In the genomic region with DNA sequence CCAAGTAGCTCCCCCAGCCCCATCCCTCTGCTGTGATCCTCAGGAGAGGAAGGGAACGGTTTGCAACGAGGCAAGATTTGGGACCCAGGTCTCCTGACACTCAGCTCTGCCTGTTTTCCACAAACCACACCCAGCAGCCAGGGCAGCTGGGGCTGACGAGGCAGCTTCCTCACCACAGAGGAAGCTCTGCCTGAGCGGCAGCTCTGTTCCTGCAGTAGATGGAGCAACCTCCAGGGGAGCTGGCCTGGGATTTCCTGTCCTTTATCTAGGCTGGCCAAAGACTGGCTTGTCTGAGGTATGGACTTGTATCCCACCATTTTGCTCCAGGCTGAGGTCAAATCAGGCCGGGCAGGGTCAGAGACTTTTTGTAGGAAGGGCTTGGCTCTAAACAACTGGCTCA, we compare ENCODE assay signal across 8 mouse cellular contexts. TPM values are rescaled to one million over a fixed set of nuclear protein-coding genes. Genes with fewer than 3 reads are reported as not detected.
DNase-seq lines count a peak whose midpoint lies in the region; ATAC-seq and TF ChIP-seq lines count a peak whose summit lies in the region.

No protein-coding gene starts in this region.

- H3K36me3 ChIP-seq in E14TG2a.4 (ENCODE audit: insufficient read depth, low read length) (no peaks in the 10 kb centered on the region), MEL (ENCODE audit: control insufficient read depth in 1 of 2, insufficient read depth in 2 of 2, low read length in 2 of 2) (peaks cover 0 to 2% of the 10 kb centered on the region in 2 experiments; a peak in 1 of 4 replicates)
- H3K36me3 ChIP-seq in hindbrain, embryonic 16.5 days (ENCODE audit: control insufficient read depth, insufficient read depth, low read length), result no peaks in the 10 kb centered on the region

- TF ChIP-seq CTCF in E14TG2a.4 (conservative IDR thresholded peaks at IDR 0.05; ENCODE audit: low read length) (no peak), MEL (IDR thresholded peaks at IDR 0.05 in 2 of 3, conservative IDR thresholded peaks at IDR 0.05 in 1 of 3; ENCODE audit: control insufficient read depth in 1 of 3, insufficient read depth in 1 of 3, low read depth in 2 of 3, low read length in 3 of 3, poor library complexity in 1 of 3, severe bottlenecking in 1 of 3) (no peak)

- H3K9me3 ChIP-seq in E14TG2a.4 (ENCODE audit: low read length) (no peaks in the 10 kb centered on the region), MEL (replicated peaks; ENCODE audit: insufficient read depth, low read length) (no peaks in the 10 kb centered on the region)
- H3K9me3 ChIP-seq in hindbrain, embryonic 16.5 days (ENCODE audit: control insufficient read depth, low read length), result no peaks in the 10 kb centered on the region

- 0 out of 2 replicates have a peak, but pooled peaks cover under 1% of the 10 kb centered on the region for H3K27me3 ChIP-seq in E14TG2a.4 (ENCODE audit: insufficient read depth, low read length)
- H3K27me3 ChIP-seq in MEL (ENCODE audit: control insufficient read depth in 1 of 2, insufficient read depth in 2 of 2, low read length in 2 of 2), result no peaks in the 10 kb centered on the region
- peaks cover 3% of the 10 kb centered on the region for H3K27me3 ChIP-seq in hindbrain, embryonic 16.5 days (replicated peaks; ENCODE audit: control insufficient read depth, insufficient read depth, low read length)

- peak; percentile 10 for DNase-seq in MEL (ENCODE audit: low read depth, low spot score)
- peak; percentile 42 to 51 for DNase-seq in heart, postnatal 14 days
- peak; percentile 46 to 68 for DNase-seq in lung, adult 18-20 months
- DNase-seq in cerebellum, adult 9-11 months, result no peak
- DNase-seq in urinary bladder, postnatal 4 days (ENCODE audit: low spot score in 2 of 2), result no peak

- no peak overlapping the region for H3K27ac ChIP-seq in MEL (ENCODE audit: control insufficient read depth, low read depth, low read length)
- H3K27ac ChIP-seq in hindbrain, embryonic 16.5 days (ENCODE audit: low read depth, low read length), result no peak overlapping the region

- no peak for TF ChIP-seq EP300 in MEL (IDR thresholded peaks at IDR 0.05; ENCODE audit: low read depth in 1 of 2, low read length in 2 of 2)

- 75% methylated on average over 5 of the region's 5 CpGs for WGBS in hindbrain, embryonic 16.5 days

- ATAC-seq in hindbrain, embryonic 16.5 days, result no peak
- ATAC-seq in inflammation-experienced regulatory T-cells, adult 6 months, result no peak

- TF ChIP-seq POLR2A in MEL (IDR thresholded peaks at IDR 0.05; ENCODE audit: control insufficient read depth in 1 of 2, insufficient read depth in 1 of 2, low read depth in 1 of 2, low read length in 2 of 2, poor library complexity in 1 of 2), result no peak

- no peak overlapping the region for H3K4me2 ChIP-seq in hindbrain, embryonic 16.5 days (ENCODE audit: low read length)

- no peak for TF ChIP-seq RAD21 in MEL (IDR thresholded peaks at IDR 0.05; ENCODE audit: low read depth, low read length)

- no peaks in the 10 kb centered on the region for H3K79me2 ChIP-seq in MEL (ENCODE audit: control insufficient read depth, insufficient read depth, low read length, poor library complexity)

- intact Hi-C loops in heart, postnatal 14 days (cut with DNase I), result no loop called here

- H3K4me3 ChIP-seq in E14TG2a.4 (replicated peaks; ENCODE audit: low read length) (peak overlapping the region; percentile 29; the same call in 1 of the 2 replicates), MEL (ENCODE audit: control insufficient read depth in 1 of 2, insufficient read depth in 1 of 2, low read depth in 2 of 2, low read length in 2 of 2) (no peak overlapping the region)
- no peak overlapping the region for H3K4me3 ChIP-seq in hindbrain, embryonic 16.5 days (ENCODE audit: low read length)

- H3K4me1 ChIP-seq in E14TG2a.4 (replicated peaks; ENCODE audit: low read depth, low read length) (peaks cover 86% of the 10 kb centered on the region), MEL (ENCODE audit: control insufficient read depth in 1 of 2, insufficient read depth in 2 of 2, low read length in 2 of 2) (peaks cover 0 to 3% of the 10 kb centered on the region in 2 experiments; a peak in 2 of 4 replicates)
- no peaks in the 10 kb centered on the region for H3K4me1 ChIP-seq in hindbrain, embryonic 16.5 days (ENCODE audit: control insufficient read depth, insufficient read depth, low read depth, low read length)

- no peak overlapping the region for H3K9ac ChIP-seq in MEL (ENCODE audit: control insufficient read depth, low read depth, low read length, poor library complexity, severe bottlenecking)
- no peak overlapping the region for H3K9ac ChIP-seq in hindbrain, embryonic 16.5 days (ENCODE audit: low read depth, low read length)

TF ChIP-seq in MEL, 35 proteins besides CTCF, POLR2A, EP300 and RAD21:
- TF ChIP-seq ZMIZ1 (IDR thresholded peaks at IDR 0.05; ENCODE audit: low read depth, low read length) (no peak), RCOR1 (IDR thresholded peaks at IDR 0.05; ENCODE audit: low read depth, low read length) (no peak), USF2 (IDR thresholded peaks at IDR 0.05; ENCODE audit: borderline replicate concordance in 1 of 2, insufficient read depth in 1 of 2, low read depth in 1 of 2, low read length in 2 of 2) (no peak), POLR2AphosphoS5 (IDR thresholded peaks at IDR 0.05; ENCODE audit: borderline replicate concordance, low read depth, low read length) (no peak), TAL1 (IDR thresholded peaks at IDR 0.05; ENCODE audit: low read length) (no peak), SMC3 (IDR thresholded peaks at IDR 0.05; ENCODE audit: low read depth, low read length) (no peak), MAZ (IDR thresholded peaks at IDR 0.05; ENCODE audit: low read depth, low read length) (no peak), KAT2A (conservative IDR thresholded peaks at IDR 0.05; ENCODE audit: low read depth, low read length) (no peak), GABPA (IDR thresholded peaks at IDR 0.05; ENCODE audit: low read depth, low read length) (no peak), BHLHE40 (IDR thresholded peaks at IDR 0.05; ENCODE audit: borderline replicate concordance, low read depth, low read length) (no peak), GATA1 (IDR thresholded peaks at IDR 0.05; ENCODE audit: low read depth, low read length) (no peak), ETS1 (IDR thresholded peaks at IDR 0.05; ENCODE audit: low read depth, low read length) (no peak), MYC (IDR thresholded peaks at IDR 0.05; ENCODE audit: low read depth, low read length) (no peak), NRF1 (IDR thresholded peaks at IDR 0.05; ENCODE audit: insufficient read depth, low read depth, low read length, poor library complexity, severe bottlenecking) (no peak), SIN3A (IDR thresholded peaks at IDR 0.05; ENCODE audit: low read length) (no peak), HCFC1 (IDR thresholded peaks at IDR 0.05; ENCODE audit: low read depth, low read length) (no peak)

RNA-seq across cellular contexts. Expression of a gene that starts 46.2 kb away (rescaled TPM):
- total RNA-seq in MEL (2012; rRNA removed), result 0.39 and 0.49 TPM in 2 replicates
- polyA plus RNA-seq in MEL (2012; ENCODE audit: insufficient read depth in 1 of 2, insufficient read length in 2 of 2, low read depth in 1 of 2, low replicate concordance in 2 of 2, missing spikeins in 1 of 2), result 1 to 10 TPM in 1 of 2 experiments, not detected in 1; 2.3 TPM
- 10 to 100 TPM; 38.9 to 39.2 TPM for total RNA-seq in heart, postnatal 14 days (2021)
- polyA plus RNA-seq in hindbrain, embryonic 16.5 days (2015; fragmentation: Nextera tagmentation; extraction: Ambion mirVana), result 4.1 and 6.6 TPM in 2 replicates
- polyA plus RNA-seq in inflammation-experienced regulatory T-cells, adult 6 months (2017; shearing (Covaris generic)), result under 1 TPM; 0.38 to 0.83 (median 0.40) TPM

Comparison
In these comparisons a context has a peak if more than half of its experiments do, and no peak if none do; other contexts are left out.
1. DNase-seq: peak in MEL (single experiment), heart, postnatal 14 days (2 of 2) and lung, adult 18-20 months (2 of 2); none in cerebellum, adult 9-11 months (single experiment) and urinary bladder, postnatal 4 days (0 of 2).